Mouse (Mus musculus): ENCODE data around the gene Eogt. TPM values are rescaled to one million over a fixed set of nuclear protein-coding genes. Genes with fewer than 3 reads are reported as not detected.

Eogt gene
- polyA plus RNA-seq, 1 experiment from 2014 or later = 9.3 TPM

DNA sequence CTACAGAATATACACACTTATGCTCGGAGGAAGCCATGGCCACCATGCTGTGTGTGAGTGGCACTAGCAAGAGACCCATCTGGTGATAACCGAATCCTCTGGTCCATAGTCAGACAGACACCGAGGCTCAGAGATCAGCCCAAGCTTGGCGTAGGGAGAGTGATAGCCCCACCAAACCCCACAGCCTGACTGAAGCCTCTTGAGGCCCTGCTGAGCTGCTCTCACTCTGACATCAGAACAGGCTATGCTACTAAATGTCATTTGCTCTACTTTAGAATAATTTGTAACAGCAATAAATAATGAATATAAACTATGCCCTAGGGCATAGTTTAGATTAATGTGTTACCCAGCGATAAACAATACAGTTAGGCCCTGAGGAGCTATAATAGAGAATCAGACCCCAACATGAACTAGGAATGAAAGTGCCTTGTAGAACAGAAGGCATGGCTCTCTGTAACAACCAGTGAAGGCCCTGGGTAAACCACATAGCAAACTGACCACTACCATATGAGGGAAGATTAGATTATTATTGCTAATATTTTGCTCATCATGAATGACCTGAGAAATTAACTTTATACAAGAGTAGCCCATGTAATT, 16.2 kb downstream of the Eogt start:
- H3K4me1 ChIP-seq = no peaks in the 10 kb centered on the region; the same call in 1 of the 2 replicates
- H3K27ac ChIP-seq (replicated peaks) = no peak overlapping the region
- no peak for DNase-seq (ENCODE audit: low spot score)
- H3K4me3 ChIP-seq = no peak overlapping the region
- H3K9me3 ChIP-seq = no peaks in the 10 kb centered on the region
- 88% methylated on average over 5 of the region's 5 CpGs for WGBS
- H3K27me3 ChIP-seq (replicated peaks; ENCODE audit: low read depth, poor library complexity, severe bottlenecking) = no peaks in the 10 kb centered on the region
- peaks cover 17% of the 10 kb centered on the region for H3K36me3 ChIP-seq (replicated peaks)

DNA sequence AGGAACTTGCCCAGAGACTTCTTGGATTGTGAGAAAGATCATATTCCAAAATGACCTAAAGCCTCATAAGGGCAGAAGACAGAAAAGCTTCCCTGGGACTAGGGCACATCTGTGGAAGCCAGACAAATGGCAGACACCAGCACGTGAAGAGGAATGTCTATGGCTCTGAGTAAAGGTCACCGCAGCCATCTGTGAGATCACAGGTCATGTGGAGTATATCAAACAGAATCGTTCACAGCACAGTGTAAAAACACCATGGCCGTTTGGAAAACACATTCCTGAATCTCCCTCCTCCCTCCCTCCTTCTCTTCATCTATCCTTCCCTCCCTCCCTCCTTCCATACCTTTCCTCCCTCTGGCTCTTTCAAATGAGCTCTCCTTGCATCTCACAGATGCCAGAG, 17.2 kb downstream of the Eogt start:
- Histone ChIP-seq H3K4me3 (no peak overlapping the region), H3K27ac (replicated peaks) (no peak overlapping the region), H3K36me3 (replicated peaks) (peaks cover 17% of the 10 kb centered on the region), H3K9me3 (no peaks in the 10 kb centered on the region), H3K27me3 (replicated peaks; ENCODE audit: low read depth, poor library complexity, severe bottlenecking) (no peaks in the 10 kb centered on the region), H3K4me1 (no peaks in the 10 kb centered on the region; the same call in 1 of the 2 replicates)
- no peak for DNase-seq (ENCODE audit: low spot score)
- WGBS = 48% methylated on average over 4 of the region's 4 CpGs

DNA sequence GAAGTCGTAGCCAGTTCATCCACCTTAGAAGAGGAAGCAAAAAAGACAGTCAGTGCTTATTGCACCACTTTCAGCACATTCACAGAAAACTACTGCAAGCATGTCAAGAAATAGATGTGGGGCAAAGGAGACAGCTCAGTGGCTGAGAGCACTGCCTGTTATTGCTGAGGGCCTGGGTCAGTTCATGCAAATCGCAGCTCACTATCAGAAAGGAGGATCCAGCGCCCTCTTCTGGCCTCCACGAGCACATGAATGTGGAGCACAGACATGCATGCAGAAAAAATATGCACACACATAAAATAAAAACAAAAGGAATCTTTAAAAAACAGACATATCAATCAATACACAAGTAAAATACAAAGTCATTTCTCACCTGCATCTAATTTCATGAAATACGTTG, 18.0 kb downstream of the Eogt start:
- H3K4me1 ChIP-seq = no peaks in the 10 kb centered on the region; the same call in 1 of the 2 replicates
- H3K36me3 ChIP-seq (replicated peaks) = peaks cover 17% of the 10 kb centered on the region
- whole genome bisulfite sequencing = 65% methylated on average over 5 of the region's 5 CpGs
- H3K4me3 ChIP-seq = no peak overlapping the region
- H3K27ac ChIP-seq (replicated peaks) = no peak overlapping the region
- H3K9me3 ChIP-seq = no peaks in the 10 kb centered on the region
- no peaks in the 10 kb centered on the region for H3K27me3 ChIP-seq (replicated peaks; ENCODE audit: low read depth, poor library complexity, severe bottlenecking)
- no peak for DNase-seq (ENCODE audit: low spot score)

DNA sequence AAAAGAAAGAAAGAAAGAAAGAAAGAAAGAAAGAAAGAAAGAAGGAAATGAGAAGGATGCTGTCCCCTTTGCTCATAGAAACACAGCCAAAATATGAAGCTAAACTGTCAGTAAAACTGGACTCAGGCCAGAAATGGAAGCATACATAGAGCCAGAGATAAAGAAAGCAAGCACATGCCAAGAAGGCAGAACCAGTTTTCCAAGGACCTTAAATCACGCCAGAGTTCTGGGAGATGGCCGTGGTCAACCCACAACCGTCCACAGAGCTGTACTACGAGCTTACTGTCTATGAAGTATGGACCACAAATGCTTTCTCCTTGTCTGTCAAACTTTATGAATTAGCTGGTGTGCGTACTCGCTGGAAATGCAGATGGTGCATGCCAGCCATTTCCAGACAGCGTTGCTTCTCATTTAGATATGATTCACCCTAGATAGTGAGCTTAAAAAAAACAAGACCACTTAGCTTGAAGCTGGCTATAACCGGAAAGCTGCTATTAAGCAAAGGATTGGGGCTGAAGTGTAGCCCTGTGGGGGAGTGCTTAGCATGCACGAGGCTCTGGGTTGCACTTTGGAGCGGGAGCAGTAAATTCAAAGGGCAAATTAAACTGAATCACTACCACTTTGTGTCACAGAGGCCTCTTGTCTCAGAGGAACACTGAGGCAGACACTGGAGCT, 24.5 kb downstream of the Eogt start:
- Histone ChIP-seq H3K36me3 (replicated peaks) (peaks cover 4% of the 10 kb centered on the region; the same call in 1 of the 2 replicates), H3K27me3 (replicated peaks; ENCODE audit: low read depth, poor library complexity, severe bottlenecking) (no peaks in the 10 kb centered on the region), H3K27ac (replicated peaks) (no peak overlapping the region), H3K4me3 (no peak overlapping the region), H3K9me3 (no peaks in the 10 kb centered on the region), H3K4me1 (no peaks in the 10 kb centered on the region)
- WGBS = 82% methylated on average over 10 of the region's 10 CpGs
- DNase-seq (ENCODE audit: low spot score) = no peak

DNA sequence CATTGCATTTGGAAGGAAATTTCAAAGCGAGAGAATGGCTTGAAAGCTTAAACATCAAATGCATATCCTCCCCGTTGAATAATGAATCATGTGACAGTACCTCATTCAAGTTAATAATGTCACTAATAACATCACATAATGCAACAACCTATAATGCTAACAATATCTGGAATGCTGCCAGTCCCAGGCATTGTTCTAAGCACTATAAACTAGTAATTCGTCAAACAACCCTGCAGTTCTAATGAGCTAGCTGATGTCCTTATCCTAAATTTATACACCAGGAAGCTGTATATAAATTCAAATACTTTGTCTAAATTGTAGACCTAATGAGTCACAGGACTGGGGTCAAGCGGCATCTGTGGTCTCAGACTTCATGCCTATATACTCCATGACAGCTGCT, 28.1 kb downstream of the Eogt start:
- peaks cover 10% of the 10 kb centered on the region; the same call in 1 of the 2 replicates for H3K36me3 ChIP-seq (replicated peaks)
- H3K27ac ChIP-seq (replicated peaks) = no peak overlapping the region
- WGBS = 89% methylated on average over 4 of the region's 4 CpGs
- no peaks in the 10 kb centered on the region for H3K27me3 ChIP-seq (replicated peaks; ENCODE audit: low read depth, poor library complexity, severe bottlenecking)
- no peaks in the 10 kb centered on the region for H3K9me3 ChIP-seq
- no peak for DNase-seq (ENCODE audit: low spot score)
- H3K4me1 ChIP-seq = no peaks in the 10 kb centered on the region
- no peak overlapping the region for H3K4me3 ChIP-seq

DNA sequence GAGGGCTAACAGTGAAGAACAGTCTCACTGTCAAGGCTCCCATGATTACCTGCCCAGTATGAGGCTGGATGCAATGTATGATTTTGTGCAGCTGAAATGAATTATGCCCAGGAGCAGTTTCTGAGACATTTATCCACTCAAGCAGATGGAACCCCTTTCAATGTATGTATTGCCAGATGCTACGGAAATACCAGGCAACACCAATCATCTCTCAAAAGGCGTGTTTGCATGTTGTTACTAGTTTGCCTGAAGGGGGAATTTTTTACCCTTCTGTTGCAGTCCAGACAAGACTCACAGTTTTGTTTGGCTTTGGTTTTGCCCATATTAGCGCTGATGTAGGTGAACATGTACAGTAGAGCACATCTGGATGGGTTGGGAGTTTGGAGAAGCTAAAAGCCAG, 30.7 kb downstream of the Eogt start:
- DNase-seq (ENCODE audit: low spot score) = no peak

DNA sequence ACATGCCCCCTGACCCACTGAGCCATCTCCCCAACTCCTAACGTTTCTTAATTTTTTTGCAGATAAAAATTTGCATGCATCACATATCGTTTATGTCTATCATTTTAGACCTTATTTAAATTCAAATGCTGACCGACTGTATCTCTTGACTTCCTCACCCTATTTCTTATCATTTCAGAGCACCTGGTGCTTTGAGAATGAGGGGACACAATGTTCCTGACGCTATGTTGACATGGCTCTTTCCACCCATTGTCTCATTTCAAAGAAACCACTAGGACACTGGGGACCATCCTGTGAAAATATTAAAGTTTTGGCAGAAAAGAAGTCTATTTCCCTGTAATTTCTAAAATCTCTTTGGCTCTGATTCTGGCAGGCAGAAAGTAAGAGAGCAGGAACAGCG, 32.1 kb downstream of the Eogt start:
- H3K27ac ChIP-seq (replicated peaks) = no peak overlapping the region
- WGBS = 87% methylated on average over 5 of the region's 5 CpGs

More for the DNA sequence above, 30.7 kb downstream of the Eogt start:
- Histone ChIP-seq H3K27ac (replicated peaks) (0 out of 2 replicates have a peak overlapping the region, but pooled peaks have one; percentile 19), H3K27me3 (replicated peaks; ENCODE audit: low read depth, poor library complexity, severe bottlenecking) (no peaks in the 10 kb centered on the region), H3K4me3 (no peak overlapping the region), H3K4me1 (no peaks in the 10 kb centered on the region), H3K9me3 (no peaks in the 10 kb centered on the region), H3K36me3 (replicated peaks) (peaks cover 8% of the 10 kb centered on the region)
- WGBS = 86% methylated on average over 3 of the region's 3 CpGs

DNA sequence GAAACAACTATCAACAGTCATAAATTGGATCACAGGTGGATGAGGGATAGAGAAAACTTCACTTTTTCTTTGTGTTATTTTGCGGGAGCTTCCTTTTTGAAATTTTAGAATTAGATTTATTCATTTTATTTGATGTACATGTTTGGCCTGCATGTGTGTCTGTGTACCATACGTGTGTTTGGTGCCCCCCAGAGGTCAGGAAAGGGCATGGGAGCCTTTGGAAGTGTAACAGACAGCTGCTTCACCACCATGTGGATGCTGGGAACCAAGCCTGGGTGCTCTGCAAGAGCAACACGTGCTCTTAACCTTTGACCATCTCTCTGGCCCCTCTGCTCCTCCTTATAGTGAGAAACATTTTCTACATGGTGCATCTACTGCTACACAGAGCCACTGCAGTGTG, 34.2 kb downstream of the Eogt start:
- no peak for DNase-seq (ENCODE audit: low spot score)
- Histone ChIP-seq H3K36me3 (replicated peaks) (peaks cover 16% of the 10 kb centered on the region), H3K9me3 (no peaks in the 10 kb centered on the region), H3K4me3 (no peak overlapping the region), H3K4me1 (peaks cover 6% of the 10 kb centered on the region), H3K27me3 (replicated peaks; ENCODE audit: low read depth, poor library complexity, severe bottlenecking) (no peaks in the 10 kb centered on the region), H3K27ac (replicated peaks) (no peak overlapping the region)
- 68% methylated on average over 3 of the region's 3 CpGs for WGBS

More for the DNA sequence above, 32.1 kb downstream of the Eogt start:
- Histone ChIP-seq H3K4me1 (no peaks in the 10 kb centered on the region), H3K36me3 (replicated peaks) (peaks cover 14% of the 10 kb centered on the region), H3K9me3 (no peaks in the 10 kb centered on the region), H3K4me3 (no peak overlapping the region), H3K27me3 (replicated peaks; ENCODE audit: low read depth, poor library complexity, severe bottlenecking) (no peaks in the 10 kb centered on the region)
- DNase-seq (ENCODE audit: low spot score) = no peak

DNA sequence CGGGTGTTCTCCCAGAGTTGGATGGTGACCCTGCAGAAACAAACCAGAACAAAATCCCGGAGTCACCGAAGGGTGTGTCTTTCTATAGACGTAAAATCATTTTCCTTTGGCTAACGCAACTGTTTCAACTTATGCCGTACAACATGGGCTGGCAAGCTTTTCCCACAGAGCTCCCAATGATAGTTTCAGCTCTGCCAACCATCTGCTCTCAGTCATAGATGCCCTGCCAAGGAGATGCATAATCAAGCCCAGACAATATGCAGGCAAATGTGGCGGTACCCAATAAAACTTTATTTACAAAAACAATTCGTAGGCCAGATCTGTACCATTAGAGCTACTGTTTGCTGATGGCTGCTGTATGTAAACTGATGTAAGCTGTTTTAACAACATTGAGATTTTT, 36.8 kb downstream of the Eogt start:
- no peaks in the 10 kb centered on the region for H3K9me3 ChIP-seq
- 0 out of 2 replicates have a peak, but pooled peaks cover 3% of the 10 kb centered on the region for H3K27me3 ChIP-seq (replicated peaks; ENCODE audit: low read depth, poor library complexity, severe bottlenecking)
- DNase-seq (ENCODE audit: low spot score) = no peak
- H3K27ac ChIP-seq (replicated peaks) = no peak overlapping the region
- peaks cover 6% of the 10 kb centered on the region for H3K4me1 ChIP-seq
- H3K4me3 ChIP-seq = no peak overlapping the region
- 95% methylated on average over 8 of the region's 8 CpGs for WGBS
- peaks cover 10% of the 10 kb centered on the region for H3K36me3 ChIP-seq (replicated peaks)

DNA sequence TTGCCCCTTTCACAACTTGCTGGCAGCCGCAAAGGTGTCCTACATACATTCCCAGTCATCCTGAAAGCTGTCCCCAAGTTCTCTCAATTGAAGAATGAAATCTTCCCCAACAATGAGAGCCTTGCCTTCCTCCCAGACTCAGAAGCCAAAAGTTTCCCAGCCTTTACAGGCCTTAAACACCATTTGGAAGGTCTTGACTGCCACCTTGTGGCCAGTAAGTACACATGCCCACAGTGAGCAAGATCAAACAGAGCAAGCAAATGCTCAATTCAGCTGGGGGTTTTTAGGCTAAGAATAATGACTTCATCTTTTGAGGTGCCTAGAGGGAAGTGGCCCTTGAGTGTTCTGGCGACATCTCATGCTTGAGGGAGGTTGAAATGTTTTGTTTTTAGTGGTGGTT, 42.2 kb downstream of the Eogt start:
- Histone ChIP-seq H3K4me1 (peaks cover 32% of the 10 kb centered on the region), H3K27ac (replicated peaks) (no peak overlapping the region), H3K4me3 (no peak overlapping the region), H3K9me3 (no peaks in the 10 kb centered on the region), H3K36me3 (replicated peaks) (peaks cover 2% of the 10 kb centered on the region; the same call in 1 of the 2 replicates), H3K27me3 (replicated peaks; ENCODE audit: low read depth, poor library complexity, severe bottlenecking) (peaks cover 20% of the 10 kb centered on the region)
- DNase-seq (ENCODE audit: low spot score) = peak; percentile 54
- 19% methylated on average over 2 of the region's 2 CpGs for WGBS

DNA sequence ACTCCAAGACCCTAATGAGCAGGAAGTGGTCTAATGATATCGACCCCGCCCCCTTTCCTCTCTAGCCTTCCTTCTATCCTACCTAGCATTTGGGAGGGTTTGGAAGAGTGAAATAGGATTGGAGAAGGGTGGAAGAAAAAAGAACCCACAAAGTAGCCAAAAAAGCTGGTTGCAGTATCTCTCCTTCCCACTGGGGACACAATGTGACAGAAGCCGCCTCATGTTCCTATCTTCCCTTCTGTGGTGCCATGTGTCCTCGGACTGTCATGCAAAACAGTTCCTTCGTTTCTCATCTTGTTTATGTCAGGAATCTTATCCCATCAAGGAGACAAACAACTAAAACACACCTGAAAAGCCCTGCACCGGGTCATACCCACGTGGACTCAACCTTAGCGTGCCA, 42.9 kb downstream of the Eogt start:
- peaks cover 27% of the 10 kb centered on the region for H3K27me3 ChIP-seq (replicated peaks; ENCODE audit: low read depth, poor library complexity, severe bottlenecking)
- H3K9me3 ChIP-seq = no peaks in the 10 kb centered on the region
- DNase-seq (ENCODE audit: low spot score) = no peak
- H3K4me3 ChIP-seq = no peak overlapping the region
- H3K4me1 ChIP-seq = peaks cover 39% of the 10 kb centered on the region
- WGBS = 84% methylated on average over 8 of the region's 8 CpGs
- no peaks in the 10 kb centered on the region for H3K36me3 ChIP-seq (replicated peaks)
- H3K27ac ChIP-seq (replicated peaks) = no peak overlapping the region

DNA sequence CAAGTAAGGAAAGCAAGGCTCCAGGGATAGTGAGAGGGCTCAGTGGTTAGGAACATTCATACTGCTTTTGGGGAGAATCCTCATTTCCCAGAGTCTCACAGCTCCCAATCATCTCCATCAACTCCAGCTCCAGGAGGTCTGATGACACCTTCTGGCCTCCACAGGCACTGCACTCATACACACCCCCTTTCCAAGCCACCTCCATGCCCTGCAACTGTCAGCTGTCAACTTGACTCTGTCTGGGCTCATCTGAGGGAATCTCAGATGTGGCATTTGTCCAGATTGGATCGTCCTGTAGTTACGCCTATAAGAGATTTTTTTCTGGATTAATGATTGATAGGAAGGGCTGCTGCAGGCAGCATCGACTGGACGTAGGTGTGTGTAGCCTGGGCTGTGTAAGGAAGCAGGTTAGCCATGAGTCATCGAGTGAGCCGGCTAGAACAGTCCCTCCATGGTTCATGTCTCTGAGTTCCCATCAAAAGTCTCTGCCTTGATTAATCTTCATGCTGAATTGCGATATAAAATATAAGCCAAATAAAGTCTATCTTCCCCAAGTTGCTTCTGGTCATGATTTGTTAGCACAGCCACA, 44.6 kb downstream of the Eogt start:
- H3K9me3 ChIP-seq = no peaks in the 10 kb centered on the region
- H3K27me3 ChIP-seq (replicated peaks; ENCODE audit: low read depth, poor library complexity, severe bottlenecking) = peaks cover 34% of the 10 kb centered on the region
- H3K4me3 ChIP-seq = no peak overlapping the region
- no peaks in the 10 kb centered on the region for H3K36me3 ChIP-seq (replicated peaks)
- H3K4me1 ChIP-seq = peaks cover 35% of the 10 kb centered on the region
- H3K27ac ChIP-seq (replicated peaks) = no peak overlapping the region
- WGBS = 82% methylated on average over 7 of the region's 7 CpGs
- peak; percentile 37 for DNase-seq (ENCODE audit: low spot score)
